Mouse (Mus musculus) testis, adult 2 months (tissue): ENCODE results near the gene Hoxa10. TPM values are rescaled to one million over a fixed set of nuclear protein-coding genes. Genes with fewer than 3 reads are reported as not detected.

ENCODE experiments used
- H3K27ac ChIP-seq: fragments of 200-500 bp; 2 replicates; pipeline ENCODE4 v1.5.1; 2012; ENCODE audit warnings: low read depth, low read length; ENCODE audit not compliant: control insufficient read depth, insufficient read depth
- H3K27me3 ChIP-seq: fragments of 200-500 bp; 2 replicates; pipeline ENCODE4 v1.6.1; 2012; ENCODE audit warnings: mild to moderate bottlenecking, low read length, moderate library complexity; ENCODE audit not compliant: control insufficient read depth, insufficient read depth
- H3K36me3 ChIP-seq: fragments of 200-500 bp; 2 replicates; pipeline ENCODE4 v1.6.1; 2012; ENCODE audit warnings: mild to moderate bottlenecking, low read length; ENCODE audit not compliant: control insufficient read depth, insufficient read depth
- H3K4me1 ChIP-seq: fragments of 200-500 bp; 2 replicates; pipeline ENCODE4 v1.6.1; 2012; ENCODE audit warnings: low read length; ENCODE audit not compliant: control insufficient read depth, insufficient read depth
- H3K4me3 ChIP-seq: fragments of 200-500 bp; 2 replicates; pipeline ENCODE4 v1.5.1; 2012; ENCODE audit warnings: low read depth, mild to moderate bottlenecking, low read length, moderate library complexity, mixed read lengths; ENCODE audit not compliant: control insufficient read depth
- CTCF ChIP-seq: fragments of 200-500 bp; IDR thresholded peaks from 2 replicates; pipeline ENCODE4 v1.5.1; 2012; ENCODE audit warnings: low read depth, mild to moderate bottlenecking, inconsistent platforms, low read length, moderate library complexity; ENCODE audit not compliant: control insufficient read depth, insufficient read depth, insufficient replicate concordance
- POLR2A ChIP-seq: fragments of 200-500 bp; IDR thresholded peaks from 2 replicates; pipeline ENCODE4 v1.6.1; 2012; ENCODE audit warnings: low read depth, mild to moderate bottlenecking, inconsistent platforms, low read length, moderate library complexity; ENCODE audit not compliant: control insufficient read depth
- polyA plus RNA-seq: library from polyadenylated mRNA; depleted of rRNA; stranded (reverse); fragments of >200 nt; gene quantifications from 2 replicates; pipeline ENCODE4 v1.2.3, GENCODE M21; 2012

Hoxa10 gene
- polyA plus RNA-seq, 1 experiment, result 0.19 TPM

GRCm38 (mm10) chr6:52274576-52274975 lies 33.9 kb upstream of the Hoxa10 start:
- no peak overlapping the region for H3K27ac ChIP-seq
- H3K27me3 ChIP-seq, result peaks cover 6% of the 10 kb centered on the region
- TF ChIP-seq CTCF, result no peak
- no peak for TF ChIP-seq POLR2A

GRCm38 (mm10) chr6:52273656-52274280 lies 33.1 kb upstream of the Hoxa10 start:
- no peak for TF ChIP-seq POLR2A
- TF ChIP-seq CTCF, result no peak
- H3K4me3 ChIP-seq, result no peak overlapping the region
- H3K36me3 ChIP-seq, result no peaks in the 10 kb centered on the region
- peaks cover 5% of the 10 kb centered on the region for H3K4me1 ChIP-seq
- H3K27ac ChIP-seq, result no peak overlapping the region
- peaks cover 6% of the 10 kb centered on the region for H3K27me3 ChIP-seq

More at GRCm38 (mm10) chr6:52274576-52274975, 33.9 kb upstream of the Hoxa10 start:
- Histone ChIP-seq H3K4me3 (no peak overlapping the region), H3K36me3 (no peaks in the 10 kb centered on the region), H3K4me1 (peaks cover 5% of the 10 kb centered on the region)

- Histone ChIP-seq H3K4me1 (peaks cover 5% of the 10 kb centered on the region), H3K4me3 (no peak overlapping the region), H3K36me3 (no peaks in the 10 kb centered on the region), H3K27ac (no peak overlapping the region), H3K27me3 (peaks cover 6% of the 10 kb centered on the region)
- TF ChIP-seq CTCF (no peak), POLR2A (no peak)
Observed at GRCm38 (mm10) chr6:52272766-52273655, 32.4 kb upstream of the Hoxa10 start.

GRCm38 (mm10) chr6:52270494-52271480 lies 30.1 kb upstream of the Hoxa10 start:
- peak; percentile 56; the same call in 1 of the 2 replicates for TF ChIP-seq CTCF
- no peak for TF ChIP-seq POLR2A
- H3K36me3 ChIP-seq, result no peaks in the 10 kb centered on the region
- H3K27ac ChIP-seq, result no peak overlapping the region
- peaks cover 11% of the 10 kb centered on the region for H3K27me3 ChIP-seq
- H3K4me1 ChIP-seq, result peaks cover 5% of the 10 kb centered on the region
- no peak overlapping the region for H3K4me3 ChIP-seq

GRCm38 (mm10) chr6:52268756-52269155 lies 28.1 kb upstream of the Hoxa10 start:
- Histone ChIP-seq H3K4me3 (no peak overlapping the region), H3K36me3 (no peaks in the 10 kb centered on the region), H3K27ac (no peak overlapping the region), H3K27me3 (peaks cover 7% of the 10 kb centered on the region), H3K4me1 (peaks cover 5% of the 10 kb centered on the region)
- no peak for TF ChIP-seq POLR2A
- no peak for TF ChIP-seq CTCF

GRCm38 (mm10) chr6:52268341-52268740 lies 27.7 kb upstream of the Hoxa10 start:
- Histone ChIP-seq H3K27me3 (peaks cover 7% of the 10 kb centered on the region), H3K4me3 (no peak overlapping the region), H3K36me3 (no peaks in the 10 kb centered on the region), H3K4me1 (peaks cover 2% of the 10 kb centered on the region), H3K27ac (no peak overlapping the region)
- TF ChIP-seq CTCF, result no peak
- TF ChIP-seq POLR2A, result no peak
